Mouse (Mus musculus): Measurements from ENCODE around the gene Diablo.

GRCm38 (mm10) chr5:123461420-123461819 lies 62.6 kb downstream of the Diablo start:
- TF ChIP-seq POLR2AphosphoS2 (IDR thresholded peaks at IDR 0.05; ENCODE audit: insufficient read length, low read depth) (no peak), POLR2A (IDR thresholded peaks at IDR 0.05; ENCODE audit: insufficient read length, low read depth) (no peak), MAX (IDR thresholded peaks at IDR 0.05; ENCODE audit: low read depth) (no peak)

Data from myocyte (in vitro differentiated cells).